Mouse (Mus musculus) CD4-positive, CD25-positive, alpha-beta regulatory T cell, adult 2 months (primary cell): ENCODE results near the gene Inhba.
A peak's percentile ranks its signal among the peaks of the same experiment; 100 is the strongest.

Source experiments
- DNase-seq: peaks from one replicate; pipeline ENCODE4 v3.0.0-alpha.2; 2012; ENCODE audit warnings: low read depth, low spot score

Gene Inhba

GRCm38 (mm10) chr13:16011372-16012242, at the start of gene Inhba:
Gene Inhba (plus strand): TSS chr13:16011851.
- DNase-seq: peak; percentile 48

GRCm38 (mm10) chr13:15976584-15976983, 35.1 kb upstream of the Inhba start:
- no peak for DNase-seq

GRCm38 (mm10) chr13:15979551-15979950, 32.1 kb upstream of the Inhba start:
- DNase-seq: no peak

- DNase-seq: no peak
These were observed 29.6 kb upstream of the Inhba start for GRCm38 (mm10) chr13:15982041-15982440.

GRCm38 (mm10) chr13:15985761-15986160, 25.9 kb upstream of the Inhba start:
- DNase-seq: peak; percentile 25

GRCm38 (mm10) chr13:15986172-15986571, 25.5 kb upstream of the Inhba start:
- DNase-seq: no peak

- DNase-seq: no peak
These were observed 16.3 kb upstream of the Inhba start for GRCm38 (mm10) chr13:15995314-15995713.

GRCm38 (mm10) chr13:16005517-16005916, 6.1 kb upstream of the Inhba start:
- peak; percentile 39 for DNase-seq

GRCm38 (mm10) chr13:16007748-16008147, 3.9 kb upstream of the Inhba start:
- no peak for DNase-seq

GRCm38 (mm10) chr13:16008348-16008747, 3.3 kb upstream of the Inhba start:
- DNase-seq: no peak

GRCm38 (mm10) chr13:16009766-16010465, 1.7 kb upstream of the Inhba start:
- DNase-seq: no peak

GRCm38 (mm10) chr13:16010586-16010985, 1.1 kb upstream of the Inhba start:
- DNase-seq: no peak

- DNase-seq: peak; percentile 75
These were observed 714 bp downstream of the Inhba start for GRCm38 (mm10) chr13:16012243-16012887.

GRCm38 (mm10) chr13:16014166-16014565, 2.5 kb downstream of the Inhba start:
- no peak for DNase-seq

GRCm38 (mm10) chr13:16016506-16016905, 4.9 kb downstream of the Inhba start:
- no peak for DNase-seq

GRCm38 (mm10) chr13:16017338-16017737, 5.7 kb downstream of the Inhba start:
- DNase-seq: peak; percentile 16

- DNase-seq: no peak
These were observed 6.1 kb downstream of the Inhba start for GRCm38 (mm10) chr13:16017777-16018176.

GRCm38 (mm10) chr13:16018807-16019510, 7.3 kb downstream of the Inhba start:
- no peak for DNase-seq

- DNase-seq: peak; percentile 70
These were observed 9.0 kb downstream of the Inhba start for GRCm38 (mm10) chr13:16020659-16021058.

GRCm38 (mm10) chr13:16021181-16021580, 9.5 kb downstream of the Inhba start:
- no peak for DNase-seq

GRCm38 (mm10) chr13:16021849-16022248, 10.2 kb downstream of the Inhba start:
- DNase-seq: no peak

GRCm38 (mm10) chr13:16022536-16022935, 10.9 kb downstream of the Inhba start:
- no peak for DNase-seq
